Mouse (Mus musculus) liver, postnatal 0 days (tissue): ENCODE results near the gene Pakap.

ENCODE experiments used
- CTCF ChIP-seq: sonication (generic); IDR thresholded peaks from 2 replicates; pipeline ENCODE4 v1.5.1; 2016; ENCODE audit warnings: antibody characterized with exemption, low read depth
- EP300 ChIP-seq: IDR thresholded peaks from 2 replicates; pipeline ENCODE4 v1.6.1; 2016; ENCODE audit warnings: antibody characterized with exemption, low read depth, mild to moderate bottlenecking

DNA sequence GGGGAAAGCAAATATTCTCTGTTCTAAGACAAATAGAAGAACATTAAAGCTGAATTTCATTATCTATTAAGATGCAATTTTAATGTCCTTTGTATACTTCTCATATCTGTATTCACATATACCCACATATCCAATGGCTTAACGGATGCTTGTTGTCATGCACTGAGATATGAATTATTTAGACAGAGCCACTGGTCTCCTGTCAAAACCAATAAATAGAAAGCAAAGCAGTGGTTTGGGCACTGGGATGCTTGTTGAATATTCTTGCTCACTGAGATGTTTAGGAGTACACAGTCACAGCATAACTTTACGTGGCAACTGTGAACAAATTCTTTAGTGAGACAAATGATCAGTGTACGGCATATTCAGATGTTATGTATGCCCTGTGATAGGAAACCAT lies 73.0 kb downstream of the Pakap start:
- no peak for TF ChIP-seq CTCF
- no peak for TF ChIP-seq EP300
